Mouse (Mus musculus): ENCODE data around the gene Zdhhc7.

Gene Zdhhc7

GRCm38 (mm10) chr8:120071684-120072083, 29.6 kb downstream of the Zdhhc7 start:
- DNase-seq (ENCODE audit: low read depth, low spot score): peak; percentile 73

- DNase-seq (ENCODE audit: low read depth, low spot score): no peak
Observed at GRCm38 (mm10) chr8:120067936-120068668, 33.2 kb downstream of the Zdhhc7 start.

GRCm38 (mm10) chr8:120066226-120066625, 35.1 kb downstream of the Zdhhc7 start:
- no peak for DNase-seq (ENCODE audit: low read depth, low spot score)

GRCm38 (mm10) chr8:120065611-120066010, 35.7 kb downstream of the Zdhhc7 start:
- no peak for DNase-seq (ENCODE audit: low read depth, low spot score)

GRCm38 (mm10) chr8:120063326-120063725, 38.0 kb downstream of the Zdhhc7 start:
- DNase-seq (ENCODE audit: low read depth, low spot score): no peak

- no peak for DNase-seq (ENCODE audit: low read depth, low spot score)
Observed at GRCm38 (mm10) chr8:120062742-120063141, 38.5 kb downstream of the Zdhhc7 start.

GRCm38 (mm10) chr8:120057078-120057477, 44.2 kb downstream of the Zdhhc7 start:
- DNase-seq (ENCODE audit: low read depth, low spot score): no peak

GRCm38 (mm10) chr8:120054833-120055232, 46.4 kb downstream of the Zdhhc7 start:
- DNase-seq (ENCODE audit: low read depth, low spot score): no peak

GRCm38 (mm10) chr8:120052318-120052717, 49.0 kb downstream of the Zdhhc7 start:
- DNase-seq (ENCODE audit: low read depth, low spot score): no peak

- no peak for DNase-seq (ENCODE audit: low read depth, low spot score)
Observed at GRCm38 (mm10) chr8:120051908-120052307, 49.4 kb downstream of the Zdhhc7 start.

GRCm38 (mm10) chr8:120051006-120051405, 50.3 kb downstream of the Zdhhc7 start:
- DNase-seq (ENCODE audit: low read depth, low spot score): no peak

GRCm38 (mm10) chr8:120050376-120050775, 50.9 kb downstream of the Zdhhc7 start:
- DNase-seq (ENCODE audit: low read depth, low spot score): no peak

- no peak for DNase-seq (ENCODE audit: low read depth, low spot score)
Observed at GRCm38 (mm10) chr8:120049949-120050348, 51.3 kb downstream of the Zdhhc7 start.

- no peak for DNase-seq (ENCODE audit: low read depth, low spot score)
Observed at GRCm38 (mm10) chr8:120046258-120047020, 54.8 kb downstream of the Zdhhc7 start.

- DNase-seq (ENCODE audit: low read depth, low spot score): no peak
Observed at GRCm38 (mm10) chr8:120045471-120045870, 55.8 kb downstream of the Zdhhc7 start.

- no peak for DNase-seq (ENCODE audit: low read depth, low spot score)
Observed at GRCm38 (mm10) chr8:120044907-120045306, 56.4 kb downstream of the Zdhhc7 start.

GRCm38 (mm10) chr8:120042542-120043312, 58.6 kb downstream of the Zdhhc7 start:
- no peak for DNase-seq (ENCODE audit: low read depth, low spot score)

- DNase-seq (ENCODE audit: low read depth, low spot score): no peak
Observed at GRCm38 (mm10) chr8:120040861-120041260, 60.4 kb downstream of the Zdhhc7 start.

- DNase-seq (ENCODE audit: low read depth, low spot score): no peak
Observed at GRCm38 (mm10) chr8:120039313-120039919, 61.9 kb downstream of the Zdhhc7 start.

- DNase-seq (ENCODE audit: low read depth, low spot score): no peak
Observed at GRCm38 (mm10) chr8:120038741-120039140, 62.5 kb downstream of the Zdhhc7 start.

GRCm38 (mm10) chr8:120037611-120038010, 63.7 kb downstream of the Zdhhc7 start:
- DNase-seq (ENCODE audit: low read depth, low spot score): no peak

- no peak for DNase-seq (ENCODE audit: low read depth, low spot score)
Observed at GRCm38 (mm10) chr8:120037199-120037598, 64.1 kb downstream of the Zdhhc7 start.

Measured in embryo, embryonic 11.5 days (tissue).